Mouse (Mus musculus) bone marrow, adult 2 months (tissue): ENCODE results near the gene Edn1. TPM values are rescaled to one million over a fixed set of nuclear protein-coding genes. Genes with fewer than 3 reads are reported as not detected.
A peak's percentile ranks its signal among the peaks of the same experiment; 100 is the strongest.

Experiments used
- H3K27ac ChIP-seq: fragments of 200-500 bp; 2 replicates; pipeline ENCODE4 v1.5.1; 2012; ENCODE audit warnings: low read depth, mild to moderate bottlenecking, control low read depth, inconsistent platforms, low read length; ENCODE audit not compliant: control insufficient read depth, poor library complexity, insufficient read depth
- H3K4me1 ChIP-seq: fragments of 200-500 bp; 2 replicates; pipeline ENCODE4 v1.6.1; 2011; ENCODE audit warnings: low read length; ENCODE audit not compliant: control insufficient read depth, insufficient read depth
- H3K4me3 ChIP-seq: fragments of 200-500 bp; replicated peaks from 2 replicates; pipeline ENCODE3; 2011; ENCODE audit warnings: mild to moderate bottlenecking, low read depth, low read length, control low read depth; ENCODE audit not compliant: control insufficient read depth
- CTCF ChIP-seq: fragments of 200-500 bp; IDR thresholded peaks from 2 replicates; pipeline ENCODE4 v1.5.1; 2011; ENCODE audit warnings: low read length, control low read depth; ENCODE audit not compliant: control insufficient read depth, insufficient read depth
- POLR2A ChIP-seq: fragments of 200-500 bp; IDR thresholded peaks from 2 replicates; pipeline ENCODE4 v1.6.1; 2011; ENCODE audit warnings: low read depth, mild to moderate bottlenecking, control low read depth, low read length, borderline replicate concordance; ENCODE audit not compliant: control insufficient read depth
- WGBS: fragments of 180-500 bp; shearing (Covaris S2); methylation state at CpG from one replicate; pipeline ENCODE4 v1.1.7; 2018; 5-methylcytosine and 5-hydroxymethylcytosine counted together
- polyA plus RNA-seq: library from polyadenylated mRNA; stranded (reverse); fragments of >200 nt; gene quantifications from 2 replicates; pipeline ENCODE4 v1.2.4, GENCODE M21; 2011; ENCODE audit warnings: low replicate concordance; ENCODE audit not compliant: missing spikeins, insufficient read depth, insufficient read length

Edn1 gene
- polyA plus RNA-seq: 0.75 TPM in 1 of 2 replicates, not detected in the other

- peak within 1 kb of the TSS; percentile 29 for H3K4me3 ChIP-seq
- no peak within 1 kb of the TSS for H3K27ac ChIP-seq
- H3K4me1 ChIP-seq: no peaks in the 10 kb centered on the region
- 0% methylated on average over 26 of the region's 26 CpGs for WGBS
- no peak for TF ChIP-seq CTCF
- TF ChIP-seq POLR2A: no peak
Observed at GRCm38 (mm10) chr13:42301161-42301721, at the start of gene Edn1. TSS of gene Edn1 (plus strand) at chr13:42301476.

GRCm38 (mm10) chr13:42253821-42254220 is 47.5 kb upstream of the Edn1 start:
- no peak overlapping the region for H3K4me3 ChIP-seq
- no peak overlapping the region for H3K27ac ChIP-seq
- peaks cover 4% of the 10 kb centered on the region for H3K4me1 ChIP-seq
- 5% methylated on average over 5 of the region's 5 CpGs for WGBS
- no peak for TF ChIP-seq CTCF
- TF ChIP-seq POLR2A: no peak

- Histone ChIP-seq H3K4me1 (peaks cover 6% of the 10 kb centered on the region), H3K4me3 (no peak overlapping the region), H3K27ac (no peak overlapping the region)
- 69% methylated on average over 1 of the region's 1 CpGs for WGBS
- TF ChIP-seq POLR2A (no peak), CTCF (no peak)
Observed at GRCm38 (mm10) chr13:42255105-42255504, 46.2 kb upstream of the Edn1 start.

- 16% methylated on average over 5 of the region's 5 CpGs for WGBS
- H3K4me3 ChIP-seq: no peak overlapping the region
- H3K4me1 ChIP-seq: peaks cover 4% of the 10 kb centered on the region
- TF ChIP-seq CTCF (no peak), POLR2A (no peak)
- H3K27ac ChIP-seq: no peak overlapping the region
Observed at GRCm38 (mm10) chr13:42258422-42258821, 42.9 kb upstream of the Edn1 start.

GRCm38 (mm10) chr13:42260667-42261066 is 40.6 kb upstream of the Edn1 start:
- H3K4me3 ChIP-seq: no peak overlapping the region
- H3K4me1 ChIP-seq: peaks cover 2% of the 10 kb centered on the region
- 79% methylated on average over 6 of the region's 6 CpGs for WGBS
- TF ChIP-seq CTCF (no peak), POLR2A (no peak)
- no peak overlapping the region for H3K27ac ChIP-seq

- Histone ChIP-seq H3K27ac (no peak overlapping the region), H3K4me1 (no peaks in the 10 kb centered on the region), H3K4me3 (no peak overlapping the region)
- 85% methylated on average over 9 of the region's 9 CpGs for WGBS
- TF ChIP-seq CTCF (no peak), POLR2A (no peak)
Observed at GRCm38 (mm10) chr13:42270051-42270450, 31.2 kb upstream of the Edn1 start.

GRCm38 (mm10) chr13:42276774-42277454 is 24.4 kb upstream of the Edn1 start:
- Histone ChIP-seq H3K27ac (no peak overlapping the region), H3K4me1 (no peaks in the 10 kb centered on the region), H3K4me3 (no peak overlapping the region)
- 81% methylated on average over 9 of the region's 9 CpGs for WGBS
- no peak for TF ChIP-seq POLR2A
- TF ChIP-seq CTCF: no peak

- no peak overlapping the region for H3K27ac ChIP-seq
- no peak overlapping the region for H3K4me3 ChIP-seq
- WGBS: 35% methylated on average over 2 of the region's 2 CpGs
- TF ChIP-seq POLR2A: no peak
- no peak for TF ChIP-seq CTCF
- H3K4me1 ChIP-seq: no peaks in the 10 kb centered on the region
Observed at GRCm38 (mm10) chr13:42277751-42278150, 23.5 kb upstream of the Edn1 start.
